Mouse (Mus musculus) gastrocnemius, postnatal 14 days (tissue): ENCODE measurements around the gene Hsp90ab1. TPM values are rescaled to one million over a fixed set of nuclear protein-coding genes. Genes with fewer than 3 reads are reported as not detected.

Source experiments
- DNase-seq: peaks from one replicate; pipeline ENCODE4 v3.0.0; 2021; ENCODE audit warnings: mixed read lengths
- intact Hi-C: fragments of 180-260 bp; cut with DNase I; formaldehyde crosslinking; loops from one replicate; pipeline ENCODE4 v1.15.1; 2025; ENCODE audit warnings: low total_unique reads
- total RNA-seq, 2 experiments: library from RNA; stranded (reverse); gene quantifications; 2 replicates each; pipeline ENCODE4 v1.2.3; 2021

The Hsp90ab1 gene
- total RNA-seq, 2 experiments from 2014 or later: 735 to 778 TPM

DNA sequence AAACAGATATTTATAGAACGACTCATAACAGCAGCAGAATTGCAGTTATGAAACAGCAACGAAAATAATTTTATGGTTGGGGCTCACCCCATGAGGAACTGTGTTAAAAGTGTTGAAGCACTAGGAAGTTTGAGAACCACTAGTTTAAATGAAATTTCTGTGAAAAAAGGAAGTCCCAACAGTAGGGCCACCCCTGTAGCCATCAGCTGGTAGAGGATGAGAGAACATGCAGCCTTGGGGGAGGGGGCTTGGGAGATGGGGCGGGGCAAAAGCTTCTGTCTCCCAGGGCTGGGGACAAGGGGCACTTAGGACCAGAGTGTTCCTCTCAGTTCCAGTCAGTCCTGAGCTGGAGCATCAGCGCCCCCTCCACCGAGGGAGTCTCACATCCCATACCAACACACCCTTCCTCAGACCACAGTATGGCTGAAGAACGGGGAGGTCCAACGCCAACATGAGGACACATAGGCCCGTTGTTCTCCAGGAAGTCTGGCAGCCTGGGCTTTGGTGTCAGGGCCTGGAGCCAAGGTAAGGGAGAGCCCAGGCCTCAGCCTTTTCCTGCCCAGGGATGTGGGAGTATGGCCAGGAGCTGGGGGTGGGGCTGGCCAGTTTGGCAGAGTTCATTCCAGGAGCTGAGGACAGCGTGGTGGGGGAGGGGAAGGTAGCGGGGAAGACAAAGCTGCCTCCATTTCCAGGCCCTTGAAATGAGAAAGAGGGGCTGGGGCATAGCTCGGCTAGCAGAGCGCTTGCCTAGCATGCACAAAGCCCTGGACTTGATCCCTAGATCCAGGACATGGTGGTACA lies 11.2 kb upstream of the Hsp90ab1 start:
- DNase-seq: peak; percentile 91
- intact Hi-C loops: loop anchor here (5.0 kb wide), 1 partner anchor 48 kb away; no protein-coding TSS in a partner anchor

DNA sequence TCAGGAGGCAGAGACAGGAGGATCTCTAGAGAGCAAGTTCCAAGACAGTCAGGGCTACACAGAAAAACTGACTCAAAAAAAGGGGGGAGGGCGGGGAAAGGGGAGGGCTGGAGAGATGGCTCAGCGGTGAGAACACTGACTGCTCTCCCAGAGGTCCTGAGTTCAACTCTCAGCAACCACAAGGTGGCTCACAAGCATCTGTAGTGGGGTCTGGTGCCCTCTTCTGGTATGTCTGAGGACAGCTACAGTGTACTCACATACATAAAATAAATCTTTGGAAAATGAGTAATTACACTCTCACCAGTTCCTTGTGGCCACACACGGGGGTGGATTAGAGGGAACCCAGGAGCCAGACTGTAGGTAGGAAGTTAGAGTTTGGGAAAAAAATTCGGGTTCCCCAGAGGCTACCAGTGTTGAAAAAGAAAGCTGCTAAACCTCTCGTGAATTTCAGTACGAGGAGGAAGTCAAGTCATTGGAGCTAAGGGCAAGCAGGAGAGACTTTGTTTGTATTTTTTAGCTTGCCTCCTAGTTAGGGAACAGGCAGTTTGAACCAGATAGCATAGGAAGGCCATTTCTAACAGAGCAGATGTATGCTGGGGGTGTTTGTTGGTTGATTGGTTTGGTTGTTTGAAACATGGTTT lies 9.8 kb upstream of the Hsp90ab1 start:
- no peak for DNase-seq
- intact Hi-C loops: loop anchor here (5.0 kb wide), 1 partner anchor 49 kb away; no protein-coding TSS in a partner anchor

DNA sequence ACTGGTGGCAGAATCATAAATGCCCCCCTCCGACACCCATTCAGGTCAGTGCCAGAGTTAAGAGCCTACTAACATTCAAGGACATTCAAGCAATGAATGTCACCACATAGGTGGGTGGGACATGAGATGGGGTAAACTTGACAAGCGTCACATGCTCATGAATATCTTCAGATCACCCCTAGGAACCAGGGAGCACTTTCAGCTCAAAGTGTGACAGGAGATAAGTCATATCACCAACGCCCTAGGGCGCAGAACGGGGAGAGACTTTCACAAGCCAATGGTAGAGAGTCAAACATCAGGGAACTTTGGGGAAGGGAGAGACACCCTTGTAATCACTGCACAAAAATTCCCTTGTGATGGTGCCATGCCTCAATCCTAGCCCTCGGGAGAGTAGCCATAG lies 9.1 kb upstream of the Hsp90ab1 start:
- no peak for DNase-seq
- intact Hi-C loops: loop anchor here (5.0 kb wide), 1 partner anchor 50 kb away; no protein-coding TSS in a partner anchor

DNA sequence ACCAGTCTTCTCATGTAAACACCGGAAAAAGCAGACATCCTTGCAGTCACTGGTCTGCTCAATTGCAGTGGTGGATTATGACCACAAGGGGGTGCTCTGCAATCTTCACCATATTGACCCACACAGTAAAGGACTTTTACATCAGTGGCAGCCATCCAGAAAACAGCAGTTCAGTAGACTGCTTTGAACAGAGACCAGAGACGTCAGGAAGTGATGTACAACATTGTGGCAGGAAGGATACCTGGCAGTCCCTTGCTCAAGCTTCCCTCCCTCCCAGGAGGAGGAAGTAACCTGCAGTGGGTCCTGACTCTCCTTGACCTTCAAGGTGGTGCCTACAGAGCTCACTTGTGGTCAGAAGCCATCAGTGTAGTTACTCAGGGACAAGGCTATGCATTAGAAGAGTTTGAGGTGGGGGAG lies 8.5 kb upstream of the Hsp90ab1 start:
- intact Hi-C loops: loop anchor here (2.0 to 5.0 kb wide), 2 partner anchors 51 to 61 kb away; no protein-coding TSS in a partner anchor

DNA sequence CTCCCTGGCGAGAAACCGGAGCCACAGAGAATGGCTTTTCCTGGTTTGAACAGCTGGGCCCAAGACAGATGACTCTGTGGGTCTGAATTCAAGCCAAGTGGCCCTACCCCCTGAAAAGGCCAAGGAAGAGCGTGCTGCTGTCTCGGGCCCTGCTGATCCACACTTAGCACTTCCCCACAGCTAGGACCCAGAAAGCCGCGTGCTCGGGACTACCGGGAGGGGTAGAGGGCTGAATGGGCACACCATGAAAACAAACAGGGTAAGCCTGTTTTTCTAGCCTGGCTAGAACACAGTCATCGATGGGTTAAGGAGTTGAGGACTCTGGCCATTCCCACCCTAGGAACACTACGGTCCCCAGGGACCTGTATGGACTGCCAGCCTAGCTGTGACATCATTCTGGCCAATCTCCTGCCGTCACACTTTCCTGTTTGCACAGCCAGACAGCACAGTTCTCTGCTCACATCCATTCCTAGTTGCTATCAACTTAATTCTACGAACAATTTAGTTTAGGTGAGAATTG lies 7.9 kb upstream of the Hsp90ab1 start:
- DNase-seq: peak; percentile 68
- intact Hi-C loops: loop anchor here (2.0 to 5.0 kb wide), 2 partner anchors 51 to 62 kb away; no protein-coding TSS in a partner anchor

More for the DNA sequence above, 8.5 kb upstream of the Hsp90ab1 start:
- peak; percentile 63 for DNase-seq

DNA sequence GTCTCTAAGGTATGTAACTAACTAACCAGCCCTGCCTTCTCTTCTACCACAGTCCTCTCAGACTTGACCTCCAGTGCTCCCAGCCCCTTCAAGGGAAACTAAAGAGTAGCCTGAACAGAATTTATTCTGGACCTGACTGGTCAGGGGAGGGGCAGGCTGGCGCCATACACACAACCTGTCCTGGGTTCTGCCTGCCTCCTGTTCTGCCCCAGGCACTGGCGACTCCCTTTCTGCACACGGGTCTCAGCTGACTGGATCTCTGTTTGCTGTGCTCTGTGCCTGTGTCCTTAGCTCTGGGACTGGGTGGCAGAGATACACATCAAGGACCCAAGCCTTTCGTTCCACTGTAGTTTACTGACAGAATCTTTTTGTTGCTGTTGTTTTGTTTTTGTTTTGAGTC lies 6.5 kb upstream of the Hsp90ab1 start:
- no peak for DNase-seq
- intact Hi-C loops: no loop called here

DNA sequence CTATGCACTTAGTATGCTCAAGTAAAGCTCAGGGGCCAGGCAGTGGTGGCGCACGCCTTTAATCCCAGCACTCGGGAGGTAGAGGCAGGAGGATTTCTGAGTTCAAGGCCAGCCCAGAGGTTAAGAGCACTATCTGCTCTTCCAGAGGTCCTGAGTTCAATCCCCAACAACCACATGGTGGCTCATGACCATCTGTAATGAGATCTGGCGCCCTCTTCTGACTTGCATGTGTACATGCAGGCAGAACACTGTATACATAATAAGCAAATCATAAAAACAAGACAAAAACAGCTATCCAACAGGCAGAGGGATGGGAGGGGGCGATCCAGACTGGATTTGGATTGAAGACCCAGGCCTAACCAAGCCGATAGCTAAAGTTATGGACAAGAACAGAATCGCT lies 5.8 kb upstream of the Hsp90ab1 start:
- no peak for DNase-seq
- intact Hi-C loops: no loop called here

DNA sequence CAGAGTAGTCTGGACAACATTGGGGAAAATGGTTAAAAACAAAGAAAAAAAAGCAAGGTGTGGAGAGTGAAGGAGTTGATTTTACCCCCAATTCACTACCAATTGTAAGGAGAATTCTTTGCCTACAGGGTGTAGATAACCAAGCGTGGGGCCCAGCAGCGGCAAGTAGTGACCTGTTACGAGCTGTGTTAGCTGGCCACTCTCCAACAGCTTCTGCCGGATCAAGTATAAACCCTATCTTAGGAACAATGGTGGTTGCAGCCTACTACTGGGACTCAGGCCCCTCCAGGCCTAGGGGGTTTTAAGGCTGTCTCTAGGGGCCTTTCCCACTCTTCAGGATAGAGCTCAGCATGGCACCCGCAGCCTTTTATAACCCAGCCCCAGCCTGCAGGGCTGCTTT lies 5.2 kb upstream of the Hsp90ab1 start:
- DNase-seq: no peak
- intact Hi-C loops: no loop called here

DNA sequence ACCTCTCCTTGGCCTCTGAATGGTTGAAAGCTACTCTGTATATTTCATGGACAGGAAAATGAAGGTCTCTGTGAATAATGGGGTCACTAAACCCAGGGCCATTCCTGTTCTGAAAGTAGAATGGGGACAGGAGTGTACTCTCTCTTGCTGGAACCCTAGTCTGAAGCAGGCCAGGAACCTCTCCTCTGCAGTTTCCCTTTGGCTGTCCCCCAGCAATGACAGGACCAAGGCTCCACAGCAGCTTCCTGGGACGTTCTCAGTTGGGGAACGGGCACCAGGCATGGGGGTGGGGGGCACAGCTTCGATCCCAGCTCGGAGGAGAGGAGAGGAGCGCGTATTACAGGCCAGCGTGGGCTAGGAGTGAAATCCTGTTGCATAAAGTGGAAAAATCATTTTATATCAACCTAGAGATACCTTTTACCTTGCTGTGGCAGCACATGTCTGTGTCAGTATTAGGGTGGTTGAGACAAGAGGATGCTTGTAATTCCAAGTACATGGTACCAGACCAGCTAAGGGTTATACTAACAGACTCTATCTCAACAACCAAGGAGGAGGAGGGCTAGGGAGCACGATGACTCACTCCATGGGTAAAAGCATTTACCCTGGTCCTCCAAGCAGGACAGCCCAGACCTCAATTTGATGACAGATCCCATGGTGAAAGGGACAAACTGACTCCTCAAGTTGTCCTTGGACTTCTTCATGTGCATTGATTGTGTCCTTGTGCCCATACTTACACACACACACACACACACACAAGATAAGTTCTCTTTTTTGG lies 2.2 kb upstream of the Hsp90ab1 start:
- DNase-seq: no peak
- intact Hi-C loops: no loop called here

DNA sequence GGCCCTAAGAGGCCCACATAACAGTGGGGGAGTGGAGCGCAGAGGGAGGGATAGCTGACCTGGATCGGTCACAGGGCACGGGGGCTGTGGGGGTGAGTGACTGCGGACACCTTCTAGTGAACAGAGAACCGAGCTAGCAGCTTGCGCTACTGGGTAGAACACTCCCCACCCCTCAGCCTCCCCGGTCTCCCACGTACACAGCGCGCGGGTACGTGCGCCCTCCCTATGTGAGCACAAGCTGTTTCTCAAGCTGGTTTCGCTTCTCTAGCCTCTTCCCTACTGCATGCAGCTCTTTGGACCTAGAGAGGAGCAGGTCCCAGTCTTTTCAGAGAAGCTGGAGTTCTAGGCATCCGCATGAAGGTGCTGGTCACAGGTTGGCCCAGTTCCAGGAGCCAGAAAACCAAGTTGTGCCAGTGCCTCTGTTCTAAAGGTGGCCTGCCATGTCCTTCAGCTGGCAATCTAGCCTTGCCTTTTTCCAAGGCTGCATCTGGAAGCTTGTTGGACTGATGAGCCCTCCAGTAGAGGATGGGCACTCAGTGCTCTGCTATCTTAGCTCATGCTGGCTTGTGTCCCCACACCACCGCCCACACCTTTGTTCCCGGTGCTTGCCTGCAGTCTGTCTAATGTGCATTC lies 1.2 kb upstream of the Hsp90ab1 start:
- peak; percentile 61 for DNase-seq
- intact Hi-C loops: no loop called here

GRCm38 (mm10) chr17:45573780-45574123 lies 681 bp upstream of the Hsp90ab1 start:
- intact Hi-C loops: no loop called here
- peak; percentile 96 for DNase-seq

DNA sequence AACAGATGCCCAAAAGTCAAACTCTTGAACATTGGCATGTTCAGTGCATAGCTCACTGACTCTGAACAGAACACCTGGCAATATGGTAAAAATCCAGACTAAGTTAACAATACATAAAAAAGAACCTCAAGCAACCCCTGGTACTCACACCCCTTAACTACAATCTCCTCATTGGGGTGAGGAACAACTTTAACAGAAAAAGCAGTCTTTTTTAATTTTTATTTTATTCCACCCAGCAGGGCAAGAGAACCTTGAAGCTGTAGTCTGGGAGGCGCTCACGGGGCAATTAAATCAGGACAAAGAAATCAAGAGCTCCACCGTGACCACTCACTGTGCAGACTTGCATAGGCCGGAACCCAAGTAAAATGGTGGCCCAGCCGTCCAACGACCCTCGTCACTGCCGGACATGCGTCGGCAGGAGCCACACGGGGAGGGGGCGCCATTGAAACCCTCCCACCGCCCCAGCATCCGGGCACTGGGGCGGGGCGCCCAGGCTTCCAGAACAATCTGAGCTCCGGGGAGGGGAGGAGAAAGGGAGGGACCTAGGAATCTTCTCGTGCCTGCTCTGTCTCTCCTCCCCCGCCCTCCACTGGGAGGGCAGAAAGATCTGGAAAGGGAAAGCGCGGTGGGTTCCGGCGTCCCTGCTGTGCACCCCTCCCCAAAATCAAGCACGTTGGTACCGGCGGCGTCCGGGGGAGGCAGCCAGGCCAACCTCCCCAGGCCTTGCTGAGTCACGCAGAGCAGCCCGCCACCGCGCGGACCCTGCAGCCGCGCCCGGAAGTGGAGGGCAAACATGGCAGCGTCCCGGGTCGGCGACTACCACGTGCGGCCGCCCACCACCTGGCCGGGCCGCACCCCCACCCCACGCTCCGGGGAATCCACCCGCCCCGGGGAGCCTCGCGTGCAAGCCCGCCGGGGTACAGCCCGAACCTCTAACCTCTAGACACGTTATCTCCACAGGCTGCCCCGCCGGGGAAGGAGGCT lies 676 bp downstream of the Hsp90ab1 start:
- intact Hi-C loops: no loop called here
- peak; percentile 81 for DNase-seq

- no peak for DNase-seq
- intact Hi-C loops: no loop called here
Observed at GRCm38 (mm10) chr17:45569999-45570398, 3.1 kb downstream of the Hsp90ab1 start.

- intact Hi-C loops: no loop called here
- no peak for DNase-seq
Observed at GRCm38 (mm10) chr17:45568990-45569389, 4.1 kb downstream of the Hsp90ab1 start.

DNA sequence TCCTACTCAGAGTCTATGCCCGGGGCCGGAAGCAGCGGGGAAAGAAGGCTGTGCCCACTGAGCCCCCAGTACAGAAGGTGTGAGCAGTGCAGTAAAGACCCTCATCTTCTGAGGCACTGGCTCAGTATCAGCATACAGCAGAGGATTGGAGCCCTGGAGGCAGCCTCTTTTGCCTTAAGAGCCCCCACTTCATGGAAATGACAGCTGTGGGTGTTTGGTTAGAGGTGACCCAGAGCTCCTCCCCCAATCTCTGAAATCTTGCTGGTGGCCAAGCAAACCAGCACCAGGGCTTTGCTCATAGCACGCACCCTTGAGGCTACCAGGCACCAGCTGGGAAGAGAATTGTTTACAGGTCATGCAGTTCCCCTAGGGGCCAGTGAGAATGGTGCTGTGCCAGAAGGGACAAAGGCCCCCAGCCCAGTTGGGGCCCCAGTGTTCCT lies 5.9 kb downstream of the Hsp90ab1 start:
- intact Hi-C loops: no loop called here
- DNase-seq: no peak

- intact Hi-C loops: no loop called here
- DNase-seq: no peak
Observed at GRCm38 (mm10) chr17:45566360-45567161, 6.5 kb downstream of the Hsp90ab1 start.

- intact Hi-C loops: no loop called here
- DNase-seq: no peak
Observed at GRCm38 (mm10) chr17:45566031-45566359, 7.1 kb downstream of the Hsp90ab1 start.

GRCm38 (mm10) chr17:45565103-45565502 lies 8.0 kb downstream of the Hsp90ab1 start:
- DNase-seq: no peak
- intact Hi-C loops: no loop called here
